Mouse (Mus musculus) kidney, postnatal 4 days (tissue): Measurements from ENCODE around the gene Psen2.

Experiments used
- DNase-seq, 2 experiments: peaks; one replicate each; pipeline ENCODE4 v3.0.0; 2021; ENCODE audit warnings: mixed read lengths in 2 of 2

The Psen2 gene

GRCm38 (mm10) chr1:180248593-180249146 lies 14.6 kb downstream of the Psen2 start:
- no peak for DNase-seq

- no peak for DNase-seq
Observed at GRCm38 (mm10) chr1:180247901-180248300, 15.3 kb downstream of the Psen2 start.

- DNase-seq: no peak
Observed at GRCm38 (mm10) chr1:180245741-180246507, 17.3 kb downstream of the Psen2 start.

DNA sequence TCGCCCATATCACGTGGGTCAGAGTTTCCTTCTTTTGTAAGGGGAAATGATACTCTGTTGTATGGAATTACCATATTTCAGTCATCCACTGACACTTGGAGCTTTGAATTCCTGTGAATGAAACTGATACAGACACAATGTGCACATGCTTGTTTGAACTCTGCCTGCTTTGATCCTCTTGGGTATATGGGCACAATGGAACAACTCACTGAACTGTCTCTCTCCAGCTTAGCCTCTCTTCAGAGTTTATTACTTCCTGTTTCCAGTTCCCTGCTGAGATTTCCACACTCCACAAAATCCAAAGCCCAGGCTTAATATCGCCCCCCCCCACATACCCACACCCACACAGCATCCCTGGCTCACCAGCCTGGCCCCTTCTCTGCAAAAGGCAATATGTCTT lies 31.5 kb downstream of the Psen2 start:
- no peak for DNase-seq

DNA sequence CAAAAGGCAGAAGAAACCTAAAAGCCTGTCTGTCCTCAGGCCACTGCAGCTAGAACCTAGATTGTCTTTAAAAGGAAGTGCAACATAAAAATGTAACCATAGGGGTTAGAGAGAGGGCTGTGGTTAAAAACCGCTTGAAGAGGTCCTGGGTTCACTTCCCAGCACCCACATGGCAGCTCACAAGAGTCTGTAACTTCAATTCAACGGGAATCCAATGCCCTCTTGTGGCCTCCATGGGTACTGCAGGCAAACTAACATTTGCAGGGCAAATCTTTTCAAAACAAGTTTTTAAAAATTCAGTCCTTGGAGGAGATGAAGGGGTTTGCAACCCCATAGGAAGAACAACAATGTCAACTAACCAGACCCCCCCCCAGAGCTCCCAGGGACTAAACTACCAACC lies 32.7 kb downstream of the Psen2 start:
- DNase-seq: peak; percentile 37 to 49

- no peak for DNase-seq
Observed at GRCm38 (mm10) chr1:180229906-180230305, 33.3 kb downstream of the Psen2 start.

- DNase-seq: no peak
Observed at GRCm38 (mm10) chr1:180228854-180229253, 34.4 kb downstream of the Psen2 start.

DNA sequence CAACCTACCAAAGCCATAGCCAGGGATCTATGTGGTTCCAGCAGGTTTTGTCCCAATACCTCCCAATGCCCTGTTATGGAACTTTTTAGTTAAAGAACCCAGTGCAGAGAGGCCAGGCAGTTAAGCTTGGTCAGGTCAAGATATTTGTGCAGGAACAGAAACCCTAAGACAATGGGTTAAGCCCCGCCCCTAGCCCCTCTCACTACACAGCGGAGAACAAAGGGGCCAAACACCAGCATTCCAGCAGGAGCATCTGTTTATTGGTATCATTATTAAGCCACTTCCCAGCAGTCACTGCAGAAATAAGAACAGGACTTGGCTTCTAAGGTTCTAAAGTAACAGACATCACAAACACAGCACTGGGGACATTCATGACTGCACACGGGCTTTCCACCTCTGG lies 36.5 kb downstream of the Psen2 start:
- peak in 1 of 2 experiments; percentile 27 for DNase-seq

- peak; percentile 41 to 64 for DNase-seq
Observed at GRCm38 (mm10) chr1:180226221-180226713, 37.0 kb downstream of the Psen2 start.

DNA sequence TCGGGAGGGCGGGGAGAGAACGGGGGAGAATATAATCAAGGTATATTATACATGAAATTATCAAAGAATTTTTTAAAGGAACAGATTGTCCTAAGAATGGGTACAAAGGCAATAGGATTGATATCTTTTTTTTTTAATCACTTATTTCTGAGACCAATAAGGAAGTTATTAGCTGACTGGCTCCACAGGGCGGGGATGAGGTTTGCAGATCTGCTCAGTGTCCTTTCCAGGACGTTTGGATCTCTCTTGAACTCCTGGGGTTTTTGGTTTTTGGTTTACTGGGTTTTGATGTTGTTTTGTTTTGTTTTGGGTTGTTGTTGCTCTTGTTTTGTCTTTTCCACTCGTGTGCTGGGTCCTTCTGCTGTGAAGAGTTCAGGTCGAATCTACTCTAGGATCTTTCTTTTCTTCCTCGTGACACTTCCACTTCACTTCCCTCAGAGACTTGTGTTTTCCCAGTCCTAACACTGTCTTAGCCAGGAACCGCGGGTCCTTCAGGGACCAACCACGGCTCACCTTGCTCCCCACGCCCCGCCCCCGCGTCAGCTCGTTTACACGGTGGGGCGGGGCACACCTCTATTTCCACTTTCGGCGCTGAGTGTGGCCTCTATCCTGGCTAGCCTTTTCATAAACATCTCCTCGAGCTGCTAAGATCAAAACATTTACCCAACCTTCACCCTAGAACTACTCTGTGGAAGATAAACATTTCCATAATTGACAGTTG lies 37.6 kb downstream of the Psen2 start:
- DNase-seq: peak; percentile 80 to 88

GRCm38 (mm10) chr1:180222007-180222406 lies 41.2 kb downstream of the Psen2 start:
- DNase-seq: no peak

GRCm38 (mm10) chr1:180220791-180221542 lies 42.3 kb downstream of the Psen2 start:
- DNase-seq: no peak

GRCm38 (mm10) chr1:180216541-180217276 lies 46.5 kb downstream of the Psen2 start:
- no peak for DNase-seq

DNA sequence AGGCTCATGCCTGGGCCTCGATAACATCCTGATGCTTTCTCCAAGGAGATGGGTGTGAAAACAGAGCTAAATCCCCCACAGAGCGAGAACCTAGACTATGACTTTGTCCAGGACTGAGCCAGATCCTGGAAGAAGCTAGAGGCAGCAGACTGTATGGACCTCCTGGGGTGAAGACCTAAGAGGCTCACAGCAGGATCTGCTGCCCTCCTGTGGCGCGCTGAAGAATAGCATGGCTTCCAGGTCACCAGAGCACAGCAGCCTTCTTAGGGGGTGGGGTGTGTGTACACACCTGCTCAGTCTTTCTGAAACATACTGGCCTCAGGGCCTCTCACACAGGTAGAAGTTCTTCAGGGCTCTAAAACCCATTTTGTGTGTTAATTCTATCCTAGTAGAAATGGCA lies 48.2 kb downstream of the Psen2 start:
- peak; percentile 78 to 79 for DNase-seq

DNA sequence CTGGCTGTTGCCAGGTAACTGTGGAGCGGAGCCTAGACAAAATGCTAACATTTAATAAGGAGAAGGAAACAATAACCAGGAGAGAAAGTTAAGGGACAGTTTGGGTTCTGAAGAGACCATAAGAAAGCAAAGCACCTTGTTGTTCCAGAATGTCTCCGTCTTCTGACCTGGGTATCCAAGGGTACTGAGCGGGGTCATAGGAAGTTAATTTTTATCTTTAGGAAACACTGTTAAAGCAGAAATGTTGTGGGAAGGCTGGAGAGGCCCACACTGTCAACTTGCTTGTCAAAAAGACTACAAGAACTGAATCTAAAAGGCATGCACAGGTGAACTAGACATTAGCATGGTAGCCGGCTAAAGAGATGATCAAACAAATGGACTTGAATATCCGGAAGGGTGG lies 50.3 kb downstream of the Psen2 start:
- no peak for DNase-seq

DNA sequence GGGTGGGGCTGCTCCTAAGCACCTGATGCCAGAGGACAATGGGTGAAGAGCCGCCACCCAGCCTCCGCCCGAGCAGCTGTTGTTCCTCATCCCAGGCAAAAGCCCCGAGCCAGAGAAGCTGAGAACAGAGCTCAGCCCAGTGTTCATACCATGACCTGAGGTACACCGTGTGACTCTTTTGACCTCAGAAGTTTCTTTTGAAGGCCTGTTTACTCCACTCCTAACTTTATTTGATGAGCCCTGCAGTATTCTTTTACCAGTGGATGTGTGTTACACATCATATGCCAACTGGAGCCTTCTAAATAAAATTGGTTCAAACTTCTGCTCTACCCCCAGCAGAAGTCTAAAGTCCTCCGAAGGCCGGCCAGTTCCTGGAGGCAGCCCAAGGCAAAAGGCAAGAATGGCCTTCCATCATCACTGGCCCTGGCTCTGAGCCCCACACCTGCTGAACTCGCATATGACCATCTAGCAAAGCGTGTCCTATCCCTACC lies 52.4 kb downstream of the Psen2 start:
- DNase-seq: no peak

DNA sequence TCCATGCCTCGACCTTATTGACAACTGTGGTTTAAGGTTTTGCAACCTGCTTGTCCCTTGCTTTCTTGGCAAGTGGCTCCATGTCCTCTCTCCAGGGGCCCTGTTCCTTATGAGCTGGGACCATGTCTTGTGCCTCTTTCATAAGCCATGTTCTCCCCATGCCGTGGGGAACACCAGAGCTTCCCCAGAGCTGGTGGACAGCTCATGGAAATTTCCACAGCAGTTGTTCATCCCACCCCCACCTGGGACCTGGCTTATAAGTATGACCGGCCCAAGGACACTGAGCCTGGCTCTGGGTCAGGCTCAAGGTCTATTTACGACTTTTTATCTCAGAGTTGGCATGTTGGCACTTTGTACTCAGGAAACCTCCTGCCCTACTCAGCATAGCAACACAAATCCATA lies 53.2 kb downstream of the Psen2 start:
- no peak for DNase-seq

GRCm38 (mm10) chr1:180208370-180208769 lies 54.9 kb downstream of the Psen2 start:
- no peak for DNase-seq

DNA sequence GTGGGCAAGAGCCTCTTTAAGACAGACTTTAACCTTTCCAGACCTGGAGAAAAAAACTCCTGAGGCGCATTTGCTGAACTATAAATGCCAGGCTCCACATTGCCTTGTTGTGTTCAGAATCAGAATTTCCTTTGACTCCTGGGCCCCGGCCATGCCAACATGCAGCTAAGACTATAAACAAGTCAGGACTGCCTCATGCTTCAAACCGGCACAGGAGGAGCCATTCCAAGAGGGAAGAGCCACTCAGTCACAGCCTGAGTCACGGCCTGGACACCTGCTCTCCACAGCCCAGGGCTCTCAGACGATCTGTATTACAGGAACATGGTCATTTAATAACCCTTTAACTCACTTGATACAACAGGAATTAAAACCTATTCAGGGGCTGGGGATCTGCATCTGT lies 62.5 kb downstream of the Psen2 start:
- no peak for DNase-seq

DNA sequence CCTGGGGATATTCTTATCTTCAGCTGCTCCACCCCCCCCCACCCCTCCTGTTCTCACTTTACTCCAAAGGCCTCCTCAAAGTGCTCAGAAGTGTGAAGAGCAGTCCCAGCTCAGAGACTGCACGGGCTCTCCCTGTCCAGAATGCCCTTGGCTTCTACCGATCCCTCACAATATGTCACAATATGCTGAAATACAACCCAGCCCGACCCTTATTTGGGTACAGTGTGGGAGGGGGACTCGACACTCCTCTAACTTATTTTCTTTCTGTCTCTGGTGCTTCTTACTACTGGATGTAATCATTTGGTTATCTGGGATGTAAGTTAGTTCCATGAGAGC lies 63.6 kb downstream of the Psen2 start:
- no peak for DNase-seq

- no peak for DNase-seq
Observed at GRCm38 (mm10) chr1:180198959-180199714, 64.1 kb downstream of the Psen2 start, which contains the start of gene Coq8a. Gene Coq8a (minus strand): TSS chr1:180199602.
